Mouse (Mus musculus): ENCODE data around the gene Zranb1. TPM values are rescaled to one million over a fixed set of nuclear protein-coding genes. Genes with fewer than 3 reads are reported as not detected.

Gene Zranb1
- polyA plus RNA-seq, 1 experiment = 2.6 TPM

GRCm38 (mm10) chr7:133029496-133030047 is 98.6 kb downstream of the Zranb1 start:
- Histone ChIP-seq H3K4me1 (ENCODE audit: control insufficient read depth, insufficient read depth, insufficient read length, low read length) (peaks cover 10% of the 10 kb centered on the region; the same call in 1 of the 2 replicates), H3K27me3 (ENCODE audit: control insufficient read depth, insufficient read depth, low read length) (no peaks in the 10 kb centered on the region), H3K36me3 (ENCODE audit: control insufficient read depth, insufficient read depth, low read length) (peaks cover 3% of the 10 kb centered on the region; the same call in 1 of the 2 replicates), H3K27ac (ENCODE audit: insufficient read depth, low read depth, low read length) (peak overlapping the region; percentile 26), H3K4me3 (ENCODE audit: low read depth, low read length) (no peak overlapping the region)
- no peak for TF ChIP-seq POLR2A (IDR thresholded peaks at IDR 0.05; ENCODE audit: low read depth, low read length)
- TF ChIP-seq CTCF (IDR thresholded peaks at IDR 0.05; ENCODE audit: extremely low read depth, insufficient read length, insufficient replicate concordance, low read depth, low read length) = no peak
- WGBS = 24% methylated on average over 8 of the region's 8 CpGs

GRCm38 (mm10) chr7:133032589-133033203 is 101.8 kb downstream of the Zranb1 start:
- Histone ChIP-seq H3K4me3 (ENCODE audit: low read depth, low read length) (no peak overlapping the region), H3K27me3 (ENCODE audit: control insufficient read depth, insufficient read depth, low read length) (no peaks in the 10 kb centered on the region), H3K4me1 (ENCODE audit: control insufficient read depth, insufficient read depth, insufficient read length, low read length) (peaks cover 15% of the 10 kb centered on the region; the same call in 1 of the 2 replicates), H3K36me3 (ENCODE audit: control insufficient read depth, insufficient read depth, low read length) (no peaks in the 10 kb centered on the region), H3K27ac (ENCODE audit: insufficient read depth, low read depth, low read length) (no peak overlapping the region)
- no peak; the same call in 1 of the 2 replicates for TF ChIP-seq POLR2A (IDR thresholded peaks at IDR 0.05; ENCODE audit: low read depth, low read length)
- TF ChIP-seq CTCF (IDR thresholded peaks at IDR 0.05; ENCODE audit: extremely low read depth, insufficient read length, insufficient replicate concordance, low read depth, low read length) = peak; percentile 90; the same call in 1 of the 2 replicates
- WGBS = 42% methylated on average over 9 of the region's 9 CpGs

GRCm38 (mm10) chr7:133035901-133036300 is 105.0 kb downstream of the Zranb1 start:
- Histone ChIP-seq H3K36me3 (ENCODE audit: control insufficient read depth, insufficient read depth, low read length) (no peaks in the 10 kb centered on the region), H3K4me3 (ENCODE audit: low read depth, low read length) (no peak overlapping the region), H3K4me1 (ENCODE audit: control insufficient read depth, insufficient read depth, insufficient read length, low read length) (peaks cover 8% of the 10 kb centered on the region; the same call in 1 of the 2 replicates), H3K27me3 (ENCODE audit: control insufficient read depth, insufficient read depth, low read length) (no peaks in the 10 kb centered on the region), H3K27ac (ENCODE audit: insufficient read depth, low read depth, low read length) (no peak overlapping the region)
- no peak for TF ChIP-seq POLR2A (IDR thresholded peaks at IDR 0.05; ENCODE audit: low read depth, low read length)
- no peak for TF ChIP-seq CTCF (IDR thresholded peaks at IDR 0.05; ENCODE audit: extremely low read depth, insufficient read length, insufficient replicate concordance, low read depth, low read length)

Other genes starting within 250 kb of the Zranb1 start
- 24.6 and 55.7 TPM in 2 replicates for gene Fam53b, start 117.3 kb upstream of the Zranb1 start, polyA plus RNA-seq (2012; rRNA removed)
- 0.47 and 1.1 TPM in 2 replicates for gene Eef1akmt2, start 78.5 kb upstream of the Zranb1 start, polyA plus RNA-seq (2012; rRNA removed)
- 2.6 and 6.2 TPM in 2 replicates for gene Abraxas2, start 71.9 kb upstream of the Zranb1 start, polyA plus RNA-seq (2012; rRNA removed)
- 8.7 and 14.7 TPM in 2 replicates for gene Fgfr2, start 192.2 kb downstream of the Zranb1 start, polyA plus RNA-seq (2012; rRNA removed)
- 28.4 and 33.8 TPM in 2 replicates for gene Ctbp2, start 193.2 kb downstream of the Zranb1 start, polyA plus RNA-seq (2012; rRNA removed)

All from small intestine, adult 2 months (tissue).